Mouse (Mus musculus) spleen, postnatal 36 days (tissue): ENCODE measurements around the gene Rps6ka1.
"Not testable (repeated sequence)": the region's sequence is repeated elsewhere in the genome, so short reads cannot be mapped to it uniquely, and the experiment has no call there.

ENCODE experiments used
- DNase-seq, 2 experiments: peaks; one replicate each; pipeline ENCODE4 v3.0.0; 2022; ENCODE audit warnings: low spot score in 2 of 2, mixed read lengths in 1 of 2

Gene Rps6ka1

GRCm38 (mm10) chr4:133887672-133888453 lies at the start of gene Rps6ka1:
Rps6ka1 (minus strand) TSS chr4:133887797.
- DNase-seq, result peak; percentile 46 to 63

- DNase-seq, result no peak
Observed at GRCm38 (mm10) chr4:133931785-133932184, 44.2 kb upstream of the Rps6ka1 start.

- no peak for DNase-seq
Observed at GRCm38 (mm10) chr4:133931349-133931748, 43.8 kb upstream of the Rps6ka1 start.

GRCm38 (mm10) chr4:133929278-133929670 lies 41.7 kb upstream of the Rps6ka1 start:
- no peak for DNase-seq

GRCm38 (mm10) chr4:133928576-133929277 lies 41.1 kb upstream of the Rps6ka1 start:
- DNase-seq, result no peak

- no peak for DNase-seq
Observed at GRCm38 (mm10) chr4:133925204-133925603, 37.6 kb upstream of the Rps6ka1 start.

GRCm38 (mm10) chr4:133923743-133924142 lies 36.1 kb upstream of the Rps6ka1 start:
- DNase-seq, result no peak

- peak; percentile 45 to 57 for DNase-seq
Observed at GRCm38 (mm10) chr4:133918093-133918825, 30.7 kb upstream of the Rps6ka1 start.

GRCm38 (mm10) chr4:133911983-133912382 lies 24.4 kb upstream of the Rps6ka1 start:
- no peak for DNase-seq

GRCm38 (mm10) chr4:133910236-133911211 lies 22.9 kb upstream of the Rps6ka1 start:
- DNase-seq, result peak; percentile 91 to 95

- no peak for DNase-seq
Observed at GRCm38 (mm10) chr4:133908051-133908450, 20.5 kb upstream of the Rps6ka1 start.

GRCm38 (mm10) chr4:133907086-133907485 lies 19.5 kb upstream of the Rps6ka1 start:
- DNase-seq, result peak; percentile 67 to 77

- not testable (repeated sequence) for DNase-seq
Observed at GRCm38 (mm10) chr4:133906336-133906735, 18.7 kb upstream of the Rps6ka1 start.

GRCm38 (mm10) chr4:133905167-133905566 lies 17.6 kb upstream of the Rps6ka1 start:
- peak in 1 of 2 experiments; percentile 41 for DNase-seq

- DNase-seq, result no peak
Observed at GRCm38 (mm10) chr4:133904326-133904725, 16.7 kb upstream of the Rps6ka1 start.

GRCm38 (mm10) chr4:133903372-133903771 lies 15.8 kb upstream of the Rps6ka1 start:
- DNase-seq, result no peak

GRCm38 (mm10) chr4:133902510-133902909 lies 14.9 kb upstream of the Rps6ka1 start:
- no peak for DNase-seq

- no peak for DNase-seq
Observed at GRCm38 (mm10) chr4:133900887-133901286, 13.3 kb upstream of the Rps6ka1 start.

- DNase-seq, result no peak
Observed at GRCm38 (mm10) chr4:133900352-133900751, 12.8 kb upstream of the Rps6ka1 start.

GRCm38 (mm10) chr4:133899241-133899800 lies 11.7 kb upstream of the Rps6ka1 start:
- no peak for DNase-seq

- DNase-seq, result no peak
Observed at GRCm38 (mm10) chr4:133898151-133898550, 10.6 kb upstream of the Rps6ka1 start.
